Mouse (Mus musculus): ENCODE data around the gene Ffar3.

DNA sequence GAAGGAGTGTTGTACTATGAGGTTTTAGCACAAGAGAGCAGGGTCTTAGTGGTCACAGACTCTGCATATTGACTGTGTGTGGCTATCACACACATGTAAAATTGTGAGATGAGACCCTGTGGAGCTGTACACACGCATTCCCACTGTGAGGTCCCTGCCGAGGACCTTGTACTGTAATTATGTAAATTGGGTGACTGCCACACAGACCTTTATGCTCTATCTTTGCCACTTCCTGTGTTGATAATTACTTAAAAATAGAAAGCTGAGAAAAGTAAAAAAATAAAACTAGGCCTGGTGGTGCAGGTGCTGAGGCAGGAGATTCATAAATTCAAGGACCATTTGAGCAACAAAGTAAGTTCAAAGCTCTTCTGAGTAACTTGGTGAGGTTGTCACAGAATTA lies 34.7 kb upstream of the Ffar3 start:
- TF ChIP-seq CTCF (IDR thresholded peaks at IDR 0.05; ENCODE audit: low read depth) (no peak), EP300 (IDR thresholded peaks at IDR 0.05; ENCODE audit: low read depth) (no peak)

All from heart, postnatal 0 days (tissue).